Mouse (Mus musculus) liver, adult (tissue): ENCODE results near the gene Usp10.
A peak's percentile ranks its signal among the peaks of the same experiment; 100 is the strongest.

ENCODE experiments used
- GATA4 ChIP-seq: IDR thresholded peaks from 2 replicates; pipeline ENCODE4 v1.6.1; 2014; ENCODE audit warnings: mild to moderate bottlenecking, low read length; ENCODE audit not compliant: insufficient replicate concordance

Usp10 gene

DNA sequence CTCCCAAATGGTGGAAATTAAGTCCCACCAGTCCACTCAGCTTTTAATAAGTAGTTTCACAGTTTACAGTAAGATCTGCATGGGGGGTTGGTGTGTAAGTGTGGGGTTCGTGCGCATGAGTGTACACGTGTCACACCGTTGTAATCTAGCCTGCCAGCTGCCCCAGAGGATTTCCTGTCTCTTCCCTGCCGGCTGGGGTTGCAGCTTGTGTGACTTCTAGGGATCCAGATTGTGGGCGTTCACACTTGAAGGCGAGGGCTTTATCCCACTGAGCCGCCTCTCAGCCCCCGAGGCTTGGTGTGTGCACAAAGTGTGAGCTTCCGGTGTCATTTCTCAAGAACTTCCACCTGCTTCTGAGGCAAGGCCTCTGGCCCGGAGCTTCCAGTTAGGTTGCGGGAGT is 62.4 kb downstream of the Usp10 start:
- TF ChIP-seq GATA4 = peak; percentile 30; the same call in 1 of the 2 replicates

DNA sequence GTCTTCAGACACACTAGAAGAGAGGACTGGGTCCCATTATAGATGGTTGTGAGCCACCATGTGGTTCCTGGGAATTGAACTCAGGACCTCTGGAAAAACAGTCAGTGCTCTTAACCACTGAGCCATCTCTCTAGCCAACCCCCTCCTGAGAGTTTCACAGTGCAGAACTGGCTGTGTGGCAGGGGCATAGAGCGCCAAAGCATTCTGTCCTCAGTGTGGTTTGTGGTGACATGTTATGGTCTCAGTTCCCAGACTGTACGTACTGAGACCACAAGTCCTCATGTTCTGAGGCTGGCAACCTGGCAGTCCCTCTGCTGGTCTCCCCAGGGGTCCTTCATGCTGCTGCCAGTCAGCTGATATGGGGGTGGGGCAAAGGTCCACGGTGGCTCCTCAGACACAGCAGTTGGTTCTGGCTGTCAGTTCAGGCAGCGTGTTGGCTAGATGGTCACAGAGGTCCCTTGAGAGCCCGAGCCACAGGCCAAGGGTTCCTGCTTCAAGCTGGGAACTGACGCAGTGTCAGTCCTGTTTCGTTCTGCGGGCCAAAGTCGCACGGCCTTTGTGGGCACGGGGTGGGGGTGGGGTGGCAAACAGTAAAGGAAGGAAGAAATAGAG is 68.7 kb downstream of the Usp10 start:
- TF ChIP-seq GATA4 = no peak

DNA sequence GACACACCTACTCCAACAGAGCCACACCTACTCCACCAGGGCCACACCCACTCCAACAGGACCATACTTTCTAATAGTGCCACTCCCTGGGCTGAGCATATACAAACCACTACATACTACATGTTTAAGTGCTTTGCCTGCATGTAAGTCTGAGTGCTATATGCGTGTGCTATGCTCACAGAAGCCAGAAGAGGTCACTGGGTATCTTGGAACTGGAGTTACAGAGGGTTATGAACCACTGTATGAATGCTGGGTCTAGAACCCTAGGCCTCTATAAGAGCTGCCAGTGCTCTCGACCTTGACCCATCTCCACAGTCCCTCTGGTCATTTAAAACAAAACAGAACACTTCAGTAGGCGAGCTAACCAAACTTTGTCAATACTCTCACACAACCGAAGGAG is 71.1 kb downstream of the Usp10 start:
- TF ChIP-seq GATA4 = no peak

DNA sequence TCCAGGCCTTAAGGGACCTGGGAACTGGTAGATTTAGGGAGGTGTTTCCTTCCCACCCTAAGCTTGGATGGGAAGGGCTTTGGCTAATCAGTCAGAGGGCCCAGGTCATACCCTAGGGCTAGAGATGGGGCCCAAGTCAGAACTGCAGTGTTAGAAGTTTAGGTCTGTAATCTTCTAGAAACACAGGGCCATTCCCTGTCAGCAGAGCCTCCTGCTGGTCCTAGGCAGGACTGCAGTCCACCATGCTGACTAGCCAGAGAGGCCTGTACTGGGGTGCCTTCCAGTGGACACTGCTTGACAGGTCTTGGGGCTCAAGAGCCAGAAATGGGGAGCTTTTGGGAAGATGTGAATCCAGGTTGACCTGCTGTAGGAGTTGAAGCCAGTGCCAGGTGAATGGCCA is 73.9 kb downstream of the Usp10 start:
- no peak for TF ChIP-seq GATA4

DNA sequence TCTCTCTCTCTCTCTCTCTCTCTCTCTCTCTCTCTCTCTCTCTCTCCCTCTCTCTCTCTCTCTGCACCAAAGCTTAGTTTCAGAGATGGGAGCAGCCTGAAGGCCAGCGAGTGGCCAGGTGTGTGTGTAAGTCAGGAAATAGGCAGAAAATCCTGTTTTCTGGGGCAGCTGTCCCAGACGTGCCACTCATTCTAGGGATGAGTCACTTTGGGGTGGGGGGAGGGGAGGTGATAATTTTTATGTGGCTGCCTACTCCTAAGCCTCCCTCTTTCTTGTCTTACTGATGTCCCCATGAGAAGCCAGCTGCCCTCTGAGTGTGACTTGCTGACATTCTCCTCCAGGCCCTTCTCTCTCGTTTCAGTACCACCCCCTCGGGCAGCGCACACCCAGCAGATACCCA is 76.0 kb downstream of the Usp10 start:
- TF ChIP-seq GATA4 = no peak

DNA sequence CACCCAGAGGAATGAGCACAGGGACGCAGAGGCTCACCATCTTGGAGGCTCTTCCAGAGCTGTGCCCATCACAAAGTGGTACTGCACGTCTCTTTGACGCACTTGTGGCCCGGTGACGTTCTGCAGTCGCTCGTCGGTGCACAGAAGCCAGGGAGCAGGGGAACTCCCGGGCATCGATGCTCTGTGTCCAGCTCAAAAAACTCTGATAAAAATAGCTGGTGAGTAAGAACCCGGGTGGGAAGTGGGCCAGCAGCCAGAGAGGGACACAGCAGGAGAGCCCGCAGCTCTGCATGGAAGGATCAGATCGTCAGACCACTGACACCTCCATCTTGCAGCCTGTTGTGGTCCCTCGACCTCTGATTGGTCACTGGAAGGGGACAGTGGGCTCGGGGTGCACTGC is 77.9 kb downstream of the Usp10 start:
- no peak for TF ChIP-seq GATA4

DNA sequence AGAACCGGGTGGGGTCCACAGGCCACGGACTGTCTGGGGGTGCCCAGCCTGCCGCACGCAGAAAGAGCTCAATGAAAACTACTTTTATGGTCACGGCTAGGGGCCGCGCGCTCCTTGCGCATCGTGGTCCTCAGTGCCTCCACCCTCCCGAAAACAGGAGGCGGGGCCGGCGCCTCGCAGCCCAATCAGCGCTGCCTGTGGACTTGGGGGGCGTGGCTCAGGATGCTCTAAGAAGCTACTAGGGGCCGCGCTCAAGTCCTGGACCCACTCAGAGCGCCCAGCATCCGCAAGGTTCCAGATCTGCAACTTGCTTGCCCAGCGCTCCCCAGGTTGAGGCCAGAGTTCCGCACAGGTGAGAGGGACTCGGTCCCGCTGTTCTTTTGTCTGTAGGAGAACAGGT is 82.1 kb downstream of the Usp10 start, which contains the start of gene Crispld2:
Gene Crispld2, plus strand, starts transcription at position 190 of the 400 bp plus-strand sequence.
- TF ChIP-seq GATA4 = no peak

DNA sequence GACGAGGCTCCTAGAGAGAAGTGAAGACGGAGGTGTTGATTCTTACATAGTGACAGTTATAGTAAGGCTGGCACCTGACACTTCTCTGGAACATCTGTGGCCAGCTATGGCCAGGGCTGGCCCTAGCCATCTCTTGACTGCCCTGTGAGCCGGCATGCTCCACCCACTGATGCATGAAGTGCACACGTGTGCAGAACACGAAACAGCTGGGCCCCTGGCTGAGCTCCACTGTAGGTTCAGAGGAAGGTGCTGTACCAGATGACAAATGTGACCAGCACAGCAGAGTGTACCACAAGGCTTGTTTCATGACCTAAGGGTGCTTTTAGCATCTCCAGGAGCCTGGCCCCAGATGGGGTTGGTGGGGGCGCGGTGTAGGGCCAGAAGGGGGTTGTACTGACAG is 84.0 kb downstream of the Usp10 start:
- TF ChIP-seq GATA4 = no peak

DNA sequence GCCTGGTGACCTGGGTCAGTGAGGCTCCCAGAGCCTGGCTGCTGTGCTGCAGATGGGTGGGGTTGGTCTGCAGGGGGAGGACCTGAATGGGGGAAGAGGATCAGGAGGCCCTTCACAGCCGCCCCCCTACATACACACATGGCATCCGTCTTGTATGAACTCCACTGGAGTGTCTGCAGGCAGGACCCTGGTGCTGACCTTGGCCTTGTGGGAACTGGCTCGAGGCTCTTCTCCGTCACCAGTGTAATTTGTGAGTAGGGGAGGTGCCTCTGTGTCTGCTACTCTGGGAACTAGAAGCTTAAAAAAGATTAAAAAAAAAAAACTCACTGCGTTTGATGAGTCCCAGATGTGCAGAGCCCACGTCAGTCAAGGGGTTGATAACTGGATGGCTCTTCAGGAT is 84.4 kb downstream of the Usp10 start:
- TF ChIP-seq GATA4 = no peak

DNA sequence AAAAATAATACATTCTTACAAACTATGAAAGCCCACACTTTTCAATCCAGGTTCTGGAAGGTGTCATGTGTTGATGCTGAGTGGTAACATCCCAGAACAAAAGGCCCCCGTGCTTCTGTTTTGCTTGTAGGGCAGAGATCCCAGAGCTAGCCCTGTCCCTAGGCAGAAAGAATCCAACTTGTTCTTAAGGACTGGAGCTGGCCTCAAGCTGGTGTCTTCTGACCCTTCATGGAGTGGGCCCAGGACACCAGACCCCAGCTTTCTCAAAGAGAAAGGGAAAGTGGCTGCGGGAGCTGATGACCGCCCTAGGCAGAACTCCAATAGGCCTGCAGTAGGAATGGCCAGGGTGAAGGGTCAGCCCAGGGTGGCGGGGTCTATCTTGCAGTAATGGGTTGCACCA is 87.1 kb downstream of the Usp10 start:
- TF ChIP-seq GATA4 = no peak

DNA sequence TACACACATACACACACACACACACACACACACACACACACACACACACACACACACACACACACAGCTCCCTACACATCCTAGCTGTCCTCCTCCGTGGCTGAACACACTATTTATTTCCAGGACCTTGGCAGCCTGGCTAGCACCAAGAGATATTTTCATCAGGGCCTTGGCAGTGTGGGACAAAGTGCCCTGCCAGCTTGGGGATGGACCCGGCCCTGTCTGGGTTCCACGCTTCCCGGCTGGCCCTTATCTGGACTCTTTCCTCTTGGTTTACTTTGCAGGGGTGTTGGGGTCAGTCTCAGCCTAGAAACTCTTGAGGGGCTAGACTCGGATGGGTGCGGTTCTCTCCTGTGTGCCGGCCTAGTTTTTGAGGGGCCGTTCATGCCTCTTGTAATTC is 90.3 kb downstream of the Usp10 start:
- no peak for TF ChIP-seq GATA4

DNA sequence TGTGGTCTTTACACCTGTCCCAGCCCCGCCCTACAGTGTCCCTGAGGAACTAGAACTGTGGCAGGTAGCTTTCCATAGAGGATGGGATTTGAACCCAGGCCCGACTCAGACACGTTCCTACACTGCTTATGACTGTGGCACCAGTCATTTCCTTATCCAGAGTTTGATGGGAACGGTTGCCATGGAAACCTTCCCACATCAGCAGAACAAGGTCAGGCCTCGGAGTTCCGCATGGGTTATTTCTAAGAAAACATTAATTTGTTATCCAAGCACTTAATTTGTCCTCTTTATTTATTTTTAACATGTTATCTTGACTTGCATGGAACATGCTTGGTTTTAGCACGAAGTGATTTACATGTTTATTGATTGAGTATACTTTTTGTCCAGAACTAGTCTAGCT is 91.6 kb downstream of the Usp10 start:
- TF ChIP-seq GATA4 = no peak

DNA sequence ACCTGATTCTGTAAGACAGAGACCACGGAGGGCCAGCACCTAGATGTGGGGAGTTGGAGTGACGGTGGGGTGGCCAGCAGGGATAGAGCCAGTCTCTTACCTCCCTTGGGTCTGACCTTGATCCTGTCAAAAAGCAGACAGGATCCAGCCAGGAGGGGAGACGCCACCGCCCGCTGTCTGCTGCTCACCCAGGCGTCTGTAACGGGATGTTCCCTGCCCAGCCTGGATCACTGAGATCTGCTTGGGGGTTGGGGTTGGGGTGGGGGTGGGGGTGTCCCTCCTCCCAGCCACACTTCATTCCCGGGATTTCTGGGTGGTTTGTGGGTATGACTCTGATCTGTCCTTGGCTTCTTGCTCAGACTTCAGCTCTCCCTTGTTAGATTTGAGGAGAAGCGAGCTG is 92.2 kb downstream of the Usp10 start:
- no peak for TF ChIP-seq GATA4

DNA sequence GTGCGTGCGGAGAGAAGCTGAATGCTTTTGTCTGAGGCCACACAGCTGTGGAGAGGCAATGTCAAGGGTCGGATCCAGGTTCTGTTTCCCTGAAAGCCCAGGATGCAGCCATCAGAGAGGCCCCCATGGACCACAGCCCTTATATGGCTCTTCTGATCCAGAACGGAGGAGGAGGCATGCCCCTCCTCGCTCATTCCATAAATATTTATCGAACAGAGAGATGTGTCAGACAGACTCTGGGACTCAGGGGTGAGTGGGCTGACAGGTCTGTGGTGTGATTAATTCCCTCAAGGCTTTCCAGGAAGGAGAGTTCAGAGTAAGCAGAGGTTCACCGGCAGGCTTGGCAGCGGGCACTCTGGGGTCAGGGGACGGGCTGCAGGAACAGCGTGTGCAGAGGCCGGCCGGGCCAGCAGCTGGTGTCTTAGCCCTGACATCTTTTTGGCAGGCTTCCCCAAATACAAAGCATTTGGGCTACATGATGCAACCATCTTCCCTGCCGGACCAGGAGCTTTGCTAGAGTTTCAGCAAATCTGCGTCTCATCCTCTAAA is 94.1 kb downstream of the Usp10 start:
- no peak for TF ChIP-seq GATA4

DNA sequence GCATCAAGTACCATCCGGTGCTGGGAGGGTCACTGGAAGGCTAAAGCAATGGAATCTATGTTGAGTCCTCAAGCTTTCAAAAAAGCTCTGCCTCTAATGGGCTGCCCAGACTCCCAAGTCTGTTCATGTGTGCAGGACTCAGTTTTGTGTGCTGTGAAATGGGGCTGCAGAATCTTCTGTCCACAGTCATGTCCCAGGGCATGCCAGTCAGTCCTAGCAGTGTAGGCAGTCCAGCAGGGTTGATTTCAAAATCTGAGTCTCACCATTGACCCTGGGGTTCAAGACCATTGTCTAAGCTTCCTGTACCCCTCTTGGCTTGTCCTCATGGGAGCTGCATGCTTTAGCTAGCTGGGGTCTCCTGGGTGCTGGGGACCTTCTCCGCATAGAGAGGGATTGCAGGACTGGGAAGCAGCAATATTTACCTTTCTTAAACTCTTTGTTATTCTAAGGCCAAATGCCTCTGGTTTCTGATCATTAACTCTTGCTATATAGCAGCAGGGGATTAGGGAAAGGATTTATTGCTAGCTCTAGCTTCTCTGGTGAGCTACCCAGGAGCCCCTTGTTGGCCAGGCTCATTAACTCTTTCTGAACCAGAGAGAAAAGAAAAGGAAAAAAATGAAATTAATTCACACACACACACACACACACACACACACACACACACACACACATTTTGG is 94.7 kb downstream of the Usp10 start:
- TF ChIP-seq GATA4 = no peak

DNA sequence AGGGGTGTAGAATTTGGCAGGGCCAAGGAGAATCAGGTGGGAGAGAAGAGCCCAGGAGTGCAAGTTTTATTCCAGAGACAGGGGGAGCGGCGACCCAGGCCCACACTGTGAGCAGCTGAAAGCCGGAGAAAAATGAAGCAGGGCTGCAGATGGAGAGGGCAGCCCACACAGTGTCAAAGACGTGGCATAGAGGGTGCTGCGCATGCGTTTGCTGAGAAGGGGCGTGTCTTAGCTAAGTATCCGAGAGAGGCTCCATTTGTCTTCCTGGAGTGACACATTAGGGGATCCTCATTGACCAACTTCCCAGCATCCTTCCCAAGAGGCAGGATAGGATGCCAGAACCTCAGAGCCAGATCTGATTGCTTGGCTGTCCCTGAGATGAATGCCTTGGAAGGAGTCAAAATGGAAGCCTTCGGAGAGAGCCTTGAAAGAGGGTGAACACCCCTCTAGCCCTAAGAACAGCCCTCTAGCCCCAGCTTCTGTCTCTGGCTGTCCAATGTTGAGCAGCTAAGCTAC is 96.5 kb downstream of the Usp10 start:
- TF ChIP-seq GATA4 = no peak
